20 mouse cellular contexts compared by ENCODE assay signal in the genomic region with DNA sequence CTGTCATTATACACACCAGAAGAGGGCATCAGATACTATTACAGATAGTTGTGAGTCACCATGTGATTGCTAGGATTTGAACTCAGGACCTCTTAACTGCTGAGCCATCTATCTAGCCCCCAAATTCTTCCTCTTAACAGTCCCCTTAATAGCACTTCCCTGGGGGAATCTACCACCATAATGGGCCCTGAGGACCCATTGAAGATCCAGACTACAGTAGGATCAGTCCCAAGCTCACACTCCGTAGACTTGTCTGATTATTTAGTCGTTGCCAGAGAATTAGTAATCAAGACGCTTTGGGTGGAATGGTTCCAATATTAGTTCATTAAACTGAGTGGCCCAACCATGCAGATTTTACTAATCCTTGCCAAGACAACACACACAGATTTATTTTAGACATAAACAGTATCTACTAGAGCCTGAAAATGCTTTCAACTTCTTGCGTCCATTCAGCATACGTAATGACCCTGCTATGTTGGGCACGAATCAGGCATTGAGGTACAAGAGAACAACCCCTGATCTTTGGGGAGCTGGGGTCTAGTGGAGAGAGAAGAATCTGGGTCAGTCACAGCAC.
DNase-seq lines count a peak whose midpoint lies in the region; ATAC-seq and TF ChIP-seq lines count a peak whose summit lies in the region.
"Had no signal": no experiment of that assay in that cellular context is flagged by ENCODE, and none has a peak within 500 bp of the region (broad histone marks: within the 10 kb centered on the region; RNA-seq: fewer than 3 reads in every experiment).

No protein-coding gene starts in this region.

- TF ChIP-seq CTCF in liver, adult 2 months (IDR thresholded peaks at IDR 0.05; ENCODE audit: low read depth, low read length) = no peak
- TF ChIP-seq CTCF in lung, postnatal 0 days (IDR thresholded peaks at IDR 0.05) = no peak
- TF ChIP-seq CTCF in brain, embryonic 14.5 days (IDR thresholded peaks at IDR 0.05; ENCODE audit: borderline replicate concordance, extremely low read depth, insufficient read depth, insufficient read length) = no peak

- ATAC-seq in forebrain, embryonic 15.5 days (replicated peaks) = peak; percentile 74
- ATAC-seq in forebrain, embryonic 11.5 days (replicated peaks; ENCODE audit: low FRiP score) = no peak
- peak; percentile 33; the same call in 1 of the 2 replicates for ATAC-seq in lung, postnatal 0 days
- ATAC-seq: hindbrain, postnatal 0 days had no signal

- DNase-seq in forebrain, embryonic 11.5 days (ENCODE audit: low spot score) = no peak
- peak; percentile 10 for DNase-seq in liver, adult 2 months (ENCODE audit: extremely low read depth, low read depth, low spot score)
- DNase-seq in liver = no peak
- peak; percentile 33 for DNase-seq in lung, postnatal 0 days (ENCODE audit: low spot score)
- no peak for DNase-seq in lung, postnatal 36 days
- peak; percentile 81 for DNase-seq in brain, embryonic 14.5 days (ENCODE audit: low read depth)
- DNase-seq: adrenal gland, adult 2 months; adrenal gland, postnatal 25 days; cerebellum, adult 2 months; cerebellum, postnatal 10 days; gastrocnemius, postnatal 36 days; heart, adult 18-20 months; heart, postnatal 14 days had no signal

- no peak overlapping the region for H3K4me3 ChIP-seq in forebrain, embryonic 15.5 days
- no peak overlapping the region for H3K4me3 ChIP-seq in forebrain, embryonic 11.5 days (ENCODE audit: low read depth, low read length)
- H3K4me3 ChIP-seq in liver, adult 2 months (ENCODE audit: insufficient read depth, low read depth, low read length) = no peak overlapping the region
- no peak overlapping the region for H3K4me3 ChIP-seq in lung, postnatal 0 days (ENCODE audit: low read depth, low read length)
- H3K4me3 ChIP-seq: embryonic facial prominence, embryonic 10.5 days; heart, embryonic 15.5 days; hindbrain, embryonic 13.5 days had no signal

- no peak overlapping the region for H3K4me2 ChIP-seq in forebrain, embryonic 15.5 days (replicated peaks)
- H3K4me2 ChIP-seq in forebrain, embryonic 11.5 days (ENCODE audit: low read depth, low read length, severe bottlenecking) = no peak overlapping the region
- H3K4me2 ChIP-seq in lung, postnatal 0 days (replicated peaks; ENCODE audit: low read depth, low read length) = no peak overlapping the region
- H3K4me2 ChIP-seq: heart, embryonic 11.5 days; heart, embryonic 15.5 days; hindbrain, embryonic 13.5 days had no signal

- no peaks in the 10 kb centered on the region for H3K79me2 ChIP-seq in liver, adult 2 months (ENCODE audit: control insufficient read depth, insufficient read depth, low read length)

- no peaks in the 10 kb centered on the region for H3K36me3 ChIP-seq in forebrain, embryonic 15.5 days
- H3K36me3 ChIP-seq in forebrain, embryonic 11.5 days (ENCODE audit: control insufficient read depth, insufficient read depth, low read length) = no peaks in the 10 kb centered on the region
- H3K36me3 ChIP-seq in liver, adult 2 months (ENCODE audit: control insufficient read depth, insufficient read depth, low read length) = no peaks in the 10 kb centered on the region
- no peaks in the 10 kb centered on the region for H3K36me3 ChIP-seq in lung, postnatal 0 days (ENCODE audit: insufficient read depth, low read length)
- H3K36me3 ChIP-seq: embryonic facial prominence, embryonic 10.5 days; heart, embryonic 15.5 days; hindbrain, embryonic 13.5 days had no signal

- no peaks in the 10 kb centered on the region for H3K9me3 ChIP-seq in forebrain, embryonic 15.5 days
- no peaks in the 10 kb centered on the region for H3K9me3 ChIP-seq in forebrain, embryonic 11.5 days (ENCODE audit: control insufficient read depth, low read length)
- no peaks in the 10 kb centered on the region for H3K9me3 ChIP-seq in lung, postnatal 0 days (ENCODE audit: low read length)
- H3K9me3 ChIP-seq: embryonic facial prominence, embryonic 10.5 days; heart, embryonic 15.5 days; hindbrain, embryonic 13.5 days had no signal

- TF ChIP-seq EP300 in lung, postnatal 0 days (IDR thresholded peaks at IDR 0.05) = no peak

- TF ChIP-seq POLR2A in liver, adult 2 months (IDR thresholded peaks at IDR 0.05; ENCODE audit: extremely low read depth, insufficient read depth, low read length) = no peak
- TF ChIP-seq POLR2A in brain, embryonic 14.5 days (IDR thresholded peaks at IDR 0.05; ENCODE audit: borderline replicate concordance, extremely low read depth, insufficient read depth, insufficient read length, poor library complexity, severe bottlenecking) = no peak

- WGBS in forebrain, embryonic 15.5 days = 49% methylated on average over 6 of the region's 6 CpGs
- 90% methylated on average over 6 of the region's 6 CpGs for WGBS in forebrain, embryonic 11.5 days
- WGBS in liver, adult 2 months = 85% methylated on average over 6 of the region's 6 CpGs
- 64% methylated on average over 6 of the region's 6 CpGs for WGBS in lung, postnatal 0 days

- no peak overlapping the region for H3K27ac ChIP-seq in forebrain, embryonic 15.5 days (replicated peaks)
- H3K27ac ChIP-seq in forebrain, embryonic 11.5 days (ENCODE audit: low read depth, low read length) = no peak overlapping the region
- H3K27ac ChIP-seq in liver, adult 2 months (replicated peaks; ENCODE audit: insufficient read depth, low read depth, low read length) = no peak overlapping the region
- H3K27ac ChIP-seq in lung, postnatal 0 days (ENCODE audit: low read length) = no peak overlapping the region
- H3K27ac ChIP-seq: embryonic facial prominence, embryonic 10.5 days; heart, embryonic 15.5 days; hindbrain, embryonic 13.5 days; hindbrain, postnatal 0 days had no signal

- no peaks in the 10 kb centered on the region for H3K4me1 ChIP-seq in forebrain, embryonic 15.5 days
- H3K4me1 ChIP-seq in forebrain, embryonic 11.5 days (replicated peaks; ENCODE audit: control insufficient read depth, insufficient read depth, low read length) = no peaks in the 10 kb centered on the region
- H3K4me1 ChIP-seq in liver, adult 2 months (ENCODE audit: control insufficient read depth, insufficient read depth, low read length) = no peaks in the 10 kb centered on the region
- no peaks in the 10 kb centered on the region for H3K4me1 ChIP-seq in lung, postnatal 0 days (ENCODE audit: insufficient read depth, low read depth, low read length)
- H3K4me1 ChIP-seq: embryonic facial prominence, embryonic 10.5 days; heart, embryonic 15.5 days; hindbrain, embryonic 13.5 days had no signal

- no peak overlapping the region for H3K9ac ChIP-seq in forebrain, embryonic 15.5 days (replicated peaks)
- H3K9ac ChIP-seq in forebrain, embryonic 11.5 days (ENCODE audit: low read length) = no peak overlapping the region
- H3K9ac ChIP-seq in liver, adult 2 months (ENCODE audit: low read depth, low read length) = no peak overlapping the region
- no peak overlapping the region for H3K9ac ChIP-seq in lung, postnatal 0 days (replicated peaks; ENCODE audit: low read depth)
- H3K9ac ChIP-seq: heart, embryonic 15.5 days; hindbrain, embryonic 13.5 days had no signal

- no peaks in the 10 kb centered on the region for H3K27me3 ChIP-seq in forebrain, embryonic 15.5 days
- no peaks in the 10 kb centered on the region for H3K27me3 ChIP-seq in forebrain, embryonic 11.5 days (ENCODE audit: control insufficient read depth, insufficient read depth, low read length)
- H3K27me3 ChIP-seq in liver, adult 2 months (ENCODE audit: control insufficient read depth, insufficient read depth, low read length) = no peaks in the 10 kb centered on the region
- H3K27me3 ChIP-seq in lung, postnatal 0 days (replicated peaks; ENCODE audit: insufficient read depth, low read length) = no peaks in the 10 kb centered on the region
- H3K27me3 ChIP-seq: CH12.LX; heart, embryonic 15.5 days; hindbrain, embryonic 13.5 days had no signal

Comparison
In these comparisons a context has a peak if more than half of its experiments do, and no peak if none do; other contexts are left out.
1. DNase-seq: peak in liver, adult 2 months (single experiment), lung, postnatal 0 days (single experiment) and brain, embryonic 14.5 days (single experiment); none in forebrain, embryonic 11.5 days (single experiment), liver (single experiment) and lung, postnatal 36 days (single experiment).